Mouse (Mus musculus): ENCODE data around the gene Cep41.
A peak's percentile ranks its signal among the peaks of the same experiment; 100 is the strongest.

The Cep41 gene

GRCm38 (mm10) chr6:30693350-30693991 is at the start of gene Cep41:
Gene Cep41 (minus strand): TSS chr6:30693749.
- peak; percentile 94 for DNase-seq (ENCODE audit: low spot score)

GRCm38 (mm10) chr6:30739177-30739747 is 45.7 kb upstream of the Cep41 start:
- no peak for DNase-seq (ENCODE audit: low spot score)

GRCm38 (mm10) chr6:30738464-30739006 is 45.0 kb upstream of the Cep41 start:
- no peak for DNase-seq (ENCODE audit: low spot score)

- peak; percentile 45 for DNase-seq (ENCODE audit: low spot score)
These were observed 44.3 kb upstream of the Cep41 start for GRCm38 (mm10) chr6:30737548-30738463.

GRCm38 (mm10) chr6:30736864-30737547 is 43.5 kb upstream of the Cep41 start:
- DNase-seq (ENCODE audit: low spot score): peak; percentile 29

DNA sequence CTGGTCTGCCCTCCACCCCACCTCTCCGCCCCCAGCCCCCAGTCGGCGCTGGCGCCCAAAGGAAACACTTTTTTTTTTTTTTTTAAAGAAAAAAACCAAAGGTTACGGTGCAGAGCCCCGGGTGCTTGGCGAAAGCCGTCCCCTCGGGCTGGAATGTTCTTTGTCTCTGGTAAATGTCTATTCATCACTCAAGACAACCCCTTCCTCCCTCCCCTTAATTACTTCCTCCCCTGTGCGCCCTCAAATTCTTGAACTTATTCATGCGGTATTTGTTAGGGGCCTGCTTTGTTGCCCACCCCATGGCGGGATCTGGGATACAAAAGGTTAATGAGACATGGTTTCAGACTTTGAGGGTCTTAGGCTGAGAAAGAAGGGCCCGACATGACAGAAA is 42.8 kb upstream of the Cep41 start:
- DNase-seq (ENCODE audit: low spot score): no peak

GRCm38 (mm10) chr6:30735728-30736371 is 42.3 kb upstream of the Cep41 start:
- no peak for DNase-seq (ENCODE audit: low spot score)

DNA sequence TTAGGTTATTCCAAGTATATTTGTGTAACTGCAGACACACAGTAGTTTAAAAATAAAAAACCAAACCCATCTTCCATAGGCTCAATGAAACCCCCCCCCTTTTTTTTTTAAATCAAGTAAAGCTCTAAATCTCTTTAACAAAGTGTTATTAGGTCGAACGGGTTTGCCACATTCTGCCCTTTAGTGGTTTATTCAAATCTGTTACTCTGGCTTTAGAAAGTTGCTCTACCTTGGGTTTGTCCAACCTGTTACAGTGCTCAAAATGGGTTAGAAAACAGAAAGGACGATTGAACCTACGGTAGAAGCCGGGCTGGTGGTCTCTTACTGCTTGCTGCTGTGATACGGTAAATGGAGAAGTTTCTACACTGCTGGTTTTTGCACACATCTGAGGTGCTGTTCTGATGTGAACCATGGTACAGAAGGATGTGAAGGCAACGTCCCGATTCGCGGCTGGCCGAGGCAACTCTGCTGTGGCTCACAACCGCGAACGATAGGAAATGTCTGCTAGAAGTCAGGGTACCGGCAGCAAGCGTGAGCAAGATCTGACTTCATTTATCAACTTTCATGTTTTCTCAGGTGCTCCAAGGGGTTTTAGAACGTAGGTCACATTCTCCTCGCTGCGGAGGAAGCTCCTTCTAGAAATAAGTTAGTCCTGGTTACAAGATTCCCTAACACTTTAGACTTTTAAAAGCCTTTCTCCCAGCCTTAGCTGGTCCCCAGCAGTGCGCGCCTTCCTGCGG is 41.6 kb upstream of the Cep41 start:
- no peak for DNase-seq (ENCODE audit: low spot score)

DNA sequence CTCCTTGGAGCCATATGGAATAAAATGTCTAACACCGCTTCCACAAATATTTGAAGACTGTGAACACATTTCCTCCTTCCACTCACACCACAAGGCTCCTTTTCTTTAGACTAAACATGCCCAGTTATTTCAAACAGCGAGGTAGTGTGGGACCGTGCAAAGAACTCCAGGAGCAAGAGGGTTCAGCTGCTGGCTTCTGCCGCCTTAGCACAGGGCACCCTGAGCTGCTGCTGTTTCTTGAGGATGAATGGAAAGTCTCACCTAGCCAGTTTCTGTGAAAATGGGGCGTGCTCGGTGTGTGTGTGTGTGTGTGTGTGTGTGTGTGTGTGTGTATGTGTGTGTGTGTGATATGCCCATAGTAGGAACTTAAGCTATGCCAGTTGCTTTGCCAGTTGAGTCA is 40.9 kb upstream of the Cep41 start:
- DNase-seq (ENCODE audit: low spot score): no peak

DNA sequence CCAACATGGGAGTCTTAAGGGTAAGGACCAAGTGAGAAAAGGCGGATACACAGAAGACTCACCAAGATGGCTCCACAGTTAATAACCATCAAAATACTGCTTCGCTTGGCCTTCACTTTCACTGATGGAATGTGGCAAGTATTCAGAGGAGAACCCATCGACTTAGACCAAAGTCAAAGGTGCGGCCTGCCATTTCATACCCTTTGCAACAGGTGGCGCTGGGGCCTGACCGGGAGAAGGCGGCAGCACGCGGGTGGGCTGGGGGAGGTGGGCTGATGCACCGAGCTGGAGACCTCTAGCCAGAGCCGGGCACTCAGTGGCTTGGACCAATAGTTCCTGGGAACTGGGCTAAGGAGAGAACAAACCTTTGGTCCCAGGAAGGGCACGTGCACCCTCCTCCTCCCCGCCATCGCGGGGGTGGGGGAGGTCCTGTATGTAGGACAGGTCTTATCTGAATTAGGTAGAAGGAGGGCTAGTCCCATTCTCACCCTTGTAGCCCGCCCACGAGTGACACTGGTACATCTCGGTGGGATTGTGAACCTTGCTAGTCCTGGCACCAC is 39.1 kb upstream of the Cep41 start:
- no peak for DNase-seq (ENCODE audit: low spot score)

- no peak for DNase-seq (ENCODE audit: low spot score)
These were observed 36.9 kb upstream of the Cep41 start for GRCm38 (mm10) chr6:30730301-30730971.

- DNase-seq (ENCODE audit: low spot score): no peak
These were observed 29.8 kb upstream of the Cep41 start, which contains the start of gene Mest for GRCm38 (mm10) chr6:30723331-30723730. Gene Mest (plus strand): TSS chr6:30723547.

DNA sequence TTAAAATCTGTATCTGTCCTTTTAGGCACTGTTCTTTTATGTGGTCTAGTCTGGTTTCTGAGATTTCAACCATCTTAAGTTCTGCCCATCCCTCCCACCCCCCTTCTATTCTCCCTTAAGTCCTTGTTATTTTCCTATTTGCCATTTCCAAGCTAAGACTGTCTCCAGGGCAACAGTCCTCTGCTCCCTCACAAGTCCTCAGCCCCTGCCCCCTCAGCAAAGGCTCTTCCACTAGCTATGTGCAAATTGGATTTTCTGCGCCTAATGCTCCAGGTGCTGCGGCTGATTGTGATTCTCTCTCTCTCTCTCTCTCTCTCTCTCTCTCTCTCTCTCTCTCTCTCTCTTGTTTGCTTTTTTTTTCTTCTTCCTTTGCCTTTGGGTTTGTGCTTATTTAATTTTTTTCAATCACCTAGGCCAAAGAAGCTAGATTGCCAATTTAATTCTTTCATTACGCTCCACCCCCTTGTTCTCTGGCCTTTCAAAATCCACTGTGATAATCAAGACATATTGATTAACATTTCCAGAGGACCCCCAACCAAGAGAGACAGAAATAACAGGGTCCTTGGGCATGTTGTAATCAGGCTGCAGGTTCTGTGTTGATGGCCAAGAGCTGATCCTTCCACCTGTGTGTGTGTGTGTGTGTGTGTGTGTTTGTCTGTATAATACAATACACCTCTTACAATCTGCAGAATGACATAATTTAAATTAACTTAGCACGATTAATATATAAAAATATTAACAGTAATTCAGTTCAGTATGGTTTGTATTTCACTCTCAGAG is 29.0 kb upstream of the Cep41 start:
- DNase-seq (ENCODE audit: low spot score): no peak

GRCm38 (mm10) chr6:30716796-30717195 is 23.2 kb upstream of the Cep41 start:
- no peak for DNase-seq (ENCODE audit: low spot score)

- no peak for DNase-seq (ENCODE audit: low spot score)
These were observed 21.4 kb upstream of the Cep41 start for GRCm38 (mm10) chr6:30714891-30715471.

- no peak for DNase-seq (ENCODE audit: low spot score)
These were observed 20.3 kb upstream of the Cep41 start for GRCm38 (mm10) chr6:30713896-30714295.

- DNase-seq (ENCODE audit: low spot score): no peak
These were observed 19.9 kb upstream of the Cep41 start for GRCm38 (mm10) chr6:30713455-30713854.

- DNase-seq (ENCODE audit: low spot score): no peak
These were observed 18.9 kb upstream of the Cep41 start for GRCm38 (mm10) chr6:30712484-30712883.

DNA sequence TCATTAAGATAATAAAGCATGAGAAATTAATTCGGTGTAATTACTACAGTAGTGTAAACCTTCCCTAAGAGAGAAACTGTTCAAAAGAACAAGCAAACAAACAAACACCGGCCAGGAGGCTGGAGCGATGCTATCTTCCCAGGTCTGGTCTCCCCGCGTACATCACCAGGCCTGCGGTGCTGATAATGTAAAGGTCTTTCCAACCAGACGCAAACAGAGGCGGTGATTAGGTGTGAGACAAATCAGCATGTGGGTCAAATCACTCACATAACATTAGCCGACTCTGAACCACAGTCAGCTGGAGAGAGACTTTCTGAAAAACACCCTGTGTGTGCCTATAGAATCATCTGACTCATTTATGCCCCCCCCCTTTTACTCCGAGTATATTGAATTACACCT is 17.8 kb upstream of the Cep41 start:
- DNase-seq (ENCODE audit: low spot score): no peak
